Mouse (Mus musculus): ENCODE measurements around the gene Ros1.

DNA sequence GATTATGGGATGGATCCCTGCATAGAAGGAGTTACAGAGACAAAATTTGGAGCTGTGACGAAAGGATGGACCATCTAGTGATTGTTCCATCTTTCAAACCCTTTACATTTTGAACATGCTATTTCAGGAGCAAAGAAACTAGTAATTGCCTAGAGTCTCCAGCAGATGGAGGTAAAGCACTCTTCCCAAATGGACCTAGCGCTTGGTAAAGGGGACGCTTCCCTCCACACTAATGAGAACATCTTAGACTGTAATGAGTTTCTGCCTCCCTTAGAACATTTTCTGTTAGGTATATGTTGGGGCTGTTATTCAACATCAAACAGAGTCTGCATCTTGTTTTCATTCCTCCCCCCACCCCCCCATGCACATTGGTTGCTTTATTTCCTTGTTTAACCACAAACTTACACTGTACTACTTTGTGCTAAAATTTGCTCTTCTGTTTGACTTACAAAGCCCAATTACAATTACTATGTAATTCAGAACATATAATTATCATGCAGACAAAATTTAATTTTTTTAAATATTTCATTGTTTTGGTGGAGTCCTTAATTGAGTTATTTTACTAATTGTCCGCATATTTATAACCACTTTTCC, 88.8 kb downstream of the Ros1 start:
- no peak for TF ChIP-seq CTCF (IDR thresholded peaks at IDR 0.05; ENCODE audit: low read depth, low read length)
- TF ChIP-seq POLR2A (IDR thresholded peaks at IDR 0.05; ENCODE audit: borderline replicate concordance, low read depth, low read length) = no peak

Measured in bone marrow macrophage, adult 2 months (primary cell).